Mouse (Mus musculus) left cerebral cortex, postnatal 4 days (tissue): ENCODE measurements around the gene Slc29a4. TPM values are rescaled to one million over a fixed set of nuclear protein-coding genes. Genes with fewer than 3 reads are reported as not detected.

Source experiments
- DNase-seq: peaks from one replicate; pipeline ENCODE4 v3.0.0-alpha.2; 2022
- intact Hi-C: fragments of 180-260 bp; cut with DNase I; formaldehyde crosslinking; loops from one replicate; pipeline ENCODE4 v1.15.1; 2025
- total RNA-seq, 2 experiments: library from RNA; stranded (reverse); gene quantifications; 2 replicates each; pipeline ENCODE4 v1.2.3; 2021

The Slc29a4 gene
- total RNA-seq, 2 experiments from 2014 or later, result 127 to 138 TPM

DNA sequence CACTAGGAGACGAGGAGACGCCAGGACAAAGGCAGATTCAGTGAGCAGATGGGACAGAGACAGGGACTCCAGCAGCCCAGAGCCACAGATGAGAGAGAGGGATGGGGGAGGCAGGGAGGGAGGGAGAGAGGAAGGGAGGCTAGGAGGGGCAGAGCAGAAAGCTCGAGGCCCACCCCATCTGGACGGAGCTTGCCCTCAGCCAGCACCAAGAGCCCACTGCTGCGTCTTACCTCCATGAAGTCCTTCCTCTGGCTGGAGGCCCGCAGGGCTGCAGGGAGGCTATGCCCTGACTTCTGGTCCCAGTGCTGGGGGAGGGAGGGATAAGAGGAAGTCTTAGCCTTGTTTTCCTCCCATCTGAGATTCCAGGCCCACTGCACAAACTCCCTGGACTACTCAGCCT, 34.4 kb downstream of the Slc29a4 start:
- DNase-seq, result peak; percentile 67
- intact Hi-C loops, result no loop called here

DNA sequence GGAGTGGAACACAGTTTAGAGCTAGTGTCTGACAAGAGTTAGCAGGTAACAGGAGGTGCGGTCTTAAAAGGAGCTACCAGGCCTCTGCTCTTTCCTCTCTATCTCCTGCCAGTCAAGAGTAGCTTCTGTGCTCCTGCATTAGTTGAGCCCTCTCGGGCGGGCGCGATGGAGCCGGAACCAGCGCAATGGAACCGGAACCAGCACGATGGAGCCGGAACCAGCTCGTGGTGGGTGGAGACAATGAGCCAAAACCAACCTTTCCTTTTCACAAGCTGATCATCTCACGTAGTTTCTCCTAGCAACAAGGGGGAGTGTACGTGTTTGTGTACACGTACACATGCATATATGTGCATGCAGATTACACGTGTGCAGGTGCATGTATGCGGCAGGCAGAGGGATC, 36.0 kb downstream of the Slc29a4 start:
- intact Hi-C loops, result no loop called here
- DNase-seq, result no peak

DNA sequence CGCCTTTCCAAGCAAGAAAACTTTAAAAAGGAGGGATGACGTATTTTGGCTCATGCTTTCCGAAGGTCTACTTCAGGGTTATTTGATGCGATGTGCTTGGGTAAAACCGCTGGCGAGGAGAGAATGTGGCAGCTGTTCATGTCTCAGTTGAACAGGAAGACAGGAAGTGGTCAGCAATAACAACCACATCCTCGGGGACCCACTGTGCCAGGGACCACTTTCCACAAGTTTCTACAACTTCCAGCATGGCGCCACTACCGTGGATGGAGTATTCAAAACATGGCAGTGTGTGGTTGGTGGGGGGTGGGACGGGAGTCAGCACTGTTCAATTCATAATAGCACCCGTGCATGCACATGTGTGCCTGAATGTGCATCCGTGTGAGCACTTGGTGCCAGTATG, 38.0 kb downstream of the Slc29a4 start:
- intact Hi-C loops, result no loop called here
- no peak for DNase-seq

DNA sequence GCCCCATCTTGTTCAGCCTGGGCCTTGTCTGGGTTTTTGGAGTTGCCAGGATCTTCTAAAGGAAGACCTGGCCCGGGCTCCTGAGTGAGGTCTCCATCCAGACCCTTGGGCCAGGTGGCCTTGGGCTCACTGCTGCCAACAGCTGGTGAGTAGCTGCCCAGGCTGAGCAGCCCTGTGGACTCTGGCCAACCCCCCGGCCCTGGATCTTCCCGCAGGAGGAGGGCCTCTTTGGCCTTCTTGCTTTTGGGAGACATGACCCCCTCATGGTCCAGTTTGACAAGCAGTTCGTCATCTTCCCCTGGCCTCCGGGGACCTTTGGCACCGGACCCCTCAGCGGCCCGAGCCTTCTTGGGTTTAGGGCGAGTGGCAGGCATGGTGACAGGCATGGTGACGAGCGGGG, 39.6 kb downstream of the Slc29a4 start:
- DNase-seq, result no peak
- intact Hi-C loops, result no loop called here

DNA sequence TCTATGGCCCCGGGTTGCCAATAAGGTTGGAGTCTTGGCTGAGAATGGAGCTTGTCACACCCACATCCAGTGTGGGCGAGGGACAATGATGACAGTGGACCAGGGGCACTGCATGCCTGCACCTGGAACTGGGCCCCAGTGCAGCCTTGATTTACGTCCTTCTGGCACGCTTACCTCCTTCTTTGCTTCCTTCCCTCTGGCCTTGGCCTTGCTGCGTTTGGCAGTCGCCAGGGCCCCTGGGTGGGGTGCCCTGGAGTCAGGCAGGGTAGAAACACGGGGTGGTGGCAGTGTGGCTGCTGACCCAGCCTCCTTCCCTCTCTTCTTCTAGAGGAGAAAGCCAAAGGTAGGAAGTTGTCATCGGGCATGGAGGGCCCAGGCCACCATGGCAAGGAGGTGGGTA, 47.6 kb downstream of the Slc29a4 start:
- intact Hi-C loops, result no loop called here
- no peak for DNase-seq

DNA sequence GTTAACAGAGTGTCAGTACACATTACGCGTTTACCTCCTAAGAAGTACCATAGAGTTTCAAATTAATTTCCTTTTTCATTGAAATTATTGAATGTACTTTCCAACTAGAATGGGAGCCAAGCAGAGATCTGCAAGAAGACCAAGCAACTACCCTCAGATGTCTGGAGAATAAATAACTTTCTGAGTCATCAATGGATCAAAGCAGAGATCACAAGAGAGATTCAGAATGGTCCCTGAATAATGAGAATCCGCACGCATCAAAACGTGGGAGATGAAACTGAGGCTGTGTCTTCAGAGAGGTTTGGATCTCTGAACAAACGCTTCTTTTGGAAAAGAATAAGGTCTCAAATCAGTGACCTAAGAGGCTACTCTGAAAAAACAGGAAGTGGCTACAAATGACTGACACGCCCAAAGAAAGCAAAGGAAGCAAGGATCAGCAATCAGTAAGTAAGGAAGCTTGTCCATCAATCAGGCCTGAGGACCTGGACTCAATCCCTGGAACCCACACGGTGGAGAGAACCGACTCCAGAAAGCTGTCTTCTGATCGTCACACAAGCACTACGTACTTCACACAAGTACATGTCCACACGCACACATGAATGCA, 54.8 kb downstream of the Slc29a4 start:
- intact Hi-C loops, result no loop called here
- no peak for DNase-seq

DNA sequence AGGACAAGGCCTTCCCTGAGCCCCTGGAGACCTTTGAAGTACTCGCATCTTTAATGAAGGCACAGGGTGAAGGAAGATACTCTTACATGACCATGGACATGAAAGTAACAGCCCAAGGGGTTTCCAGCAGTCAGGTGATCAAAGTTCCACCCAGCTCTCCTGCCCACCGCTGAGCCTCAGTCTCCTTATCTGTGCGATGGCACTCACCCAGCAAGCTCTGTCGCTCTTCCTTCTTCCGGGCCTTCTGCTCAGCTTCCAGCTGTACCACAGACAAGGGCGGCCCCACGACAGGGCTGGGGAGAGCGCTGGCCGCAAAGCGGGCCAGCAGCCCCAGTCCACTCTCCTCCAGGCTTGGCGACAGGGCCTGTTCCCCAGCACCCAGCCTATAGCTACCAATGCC, 57.9 kb downstream of the Slc29a4 start:
- DNase-seq, result no peak

DNA sequence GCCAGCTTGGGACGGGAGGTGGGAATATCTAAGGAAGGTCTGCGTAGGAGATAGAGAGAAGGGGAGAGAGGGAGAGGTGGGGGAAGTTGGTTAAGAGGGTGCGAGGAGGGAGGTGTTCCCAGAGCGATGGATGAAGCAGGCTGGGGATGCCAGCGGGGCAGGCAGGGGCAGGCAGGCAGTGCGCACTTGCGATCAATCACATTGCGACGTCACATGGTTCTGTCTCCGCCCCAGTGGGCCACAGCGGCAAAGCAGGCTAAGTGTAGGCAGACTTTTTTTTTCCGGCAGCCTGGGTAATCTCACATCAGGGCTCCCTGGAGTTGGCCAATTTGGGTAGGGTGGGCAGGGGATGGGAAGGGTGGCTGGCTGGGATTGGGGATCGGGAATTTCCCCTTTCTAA, 59.9 kb downstream of the Slc29a4 start:
- intact Hi-C loops, result no loop called here
- DNase-seq, result no peak

More for the DNA sequence above, 57.9 kb downstream of the Slc29a4 start:
- intact Hi-C loops, result no loop called here

DNA sequence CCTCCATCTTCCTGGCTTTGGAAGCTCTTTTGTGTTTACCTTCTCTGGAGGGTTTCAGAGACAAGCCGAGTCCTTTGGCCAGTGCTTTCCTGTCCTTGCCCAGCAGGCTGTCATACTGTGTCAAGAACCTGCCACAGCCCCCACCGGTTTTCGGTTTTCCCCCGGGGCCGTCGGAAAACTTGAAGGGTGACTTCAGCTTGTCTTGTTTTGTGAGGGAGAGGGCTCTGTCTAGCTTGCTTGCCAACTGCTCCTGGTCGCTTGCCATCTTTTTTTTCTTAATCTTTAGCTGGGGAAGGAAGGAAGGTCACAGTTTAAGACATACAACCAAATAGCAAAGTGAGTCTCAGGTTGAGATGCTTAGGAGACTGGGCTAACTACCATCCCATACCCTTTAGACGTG, 67.5 kb downstream of the Slc29a4 start:
- intact Hi-C loops, result loop anchor here (5.0 kb wide), 1 partner anchor 53 kb away; no protein-coding TSS in a partner anchor
- peak; percentile 57 for DNase-seq

DNA sequence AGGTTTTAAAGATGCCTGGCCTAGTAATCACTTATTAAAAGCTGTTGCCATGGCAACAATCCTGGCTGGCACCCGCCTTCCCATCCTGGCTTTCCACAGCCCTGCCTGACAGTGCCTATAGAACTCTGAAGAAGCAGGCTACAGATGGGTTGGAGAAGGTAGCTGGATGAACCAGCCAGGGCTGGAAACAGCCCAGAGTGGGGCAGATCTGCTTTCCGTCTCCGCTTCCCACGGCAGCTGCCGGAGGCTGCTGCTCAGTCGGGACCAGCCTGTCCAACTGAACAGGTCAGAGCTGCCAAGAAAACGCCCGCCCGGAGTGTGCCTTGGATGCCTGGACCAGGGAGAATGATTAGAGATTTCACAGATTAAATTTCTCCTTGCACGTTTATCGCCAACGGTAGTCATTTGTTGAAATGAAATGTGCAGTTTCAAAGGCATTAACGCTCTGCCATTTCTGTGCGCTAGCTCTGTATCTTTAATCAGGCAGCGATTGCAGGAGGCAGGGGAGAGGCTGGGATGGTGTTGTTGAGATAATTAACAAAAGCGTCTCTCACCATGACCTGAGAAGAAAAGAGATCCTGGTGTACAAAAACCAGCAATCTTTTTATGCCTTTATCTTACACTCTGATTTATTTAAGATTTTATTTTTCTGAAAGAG, 69.1 kb downstream of the Slc29a4 start:
- DNase-seq, result peak; percentile 95
- intact Hi-C loops, result loop anchor here (5.0 kb wide), 1 partner anchor 51 kb away; no protein-coding TSS in a partner anchor

DNA sequence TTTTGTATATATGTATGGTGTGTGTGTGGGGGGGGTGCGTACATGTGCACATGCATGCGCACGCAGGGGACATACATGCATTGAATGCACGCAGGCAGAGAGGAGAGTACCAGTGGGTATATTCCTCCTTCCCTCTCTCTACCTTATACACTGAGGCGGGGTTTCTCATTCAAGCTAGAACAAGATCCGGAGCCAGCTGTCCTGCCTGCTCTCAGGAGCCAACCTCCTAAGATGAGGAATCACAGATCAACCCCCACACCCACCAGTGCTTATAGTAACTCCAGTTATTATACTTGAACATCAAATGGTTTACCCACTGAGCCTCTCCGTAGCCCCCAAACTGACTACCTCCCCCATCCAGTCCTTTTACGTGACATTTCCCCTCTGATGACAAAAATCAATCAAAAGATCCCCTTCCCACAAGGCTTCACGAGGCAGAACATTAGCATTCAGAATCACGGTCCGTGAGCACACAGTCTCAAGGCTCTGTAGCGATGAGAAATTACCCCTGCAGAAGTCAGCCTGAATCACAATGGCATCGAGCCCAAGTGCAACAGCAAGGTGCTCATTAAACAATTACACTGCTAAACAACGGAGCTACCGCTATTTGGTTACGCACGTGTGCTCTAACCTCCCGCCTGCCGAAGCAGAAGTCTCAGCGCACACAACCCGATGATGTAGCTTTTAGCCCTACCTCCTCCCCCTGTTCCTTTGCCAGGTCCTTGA, 69.9 kb downstream of the Slc29a4 start:
- DNase-seq, result no peak
- intact Hi-C loops, result loop anchor here (5.0 kb wide), 1 partner anchor 50 kb away; no protein-coding TSS in a partner anchor

DNA sequence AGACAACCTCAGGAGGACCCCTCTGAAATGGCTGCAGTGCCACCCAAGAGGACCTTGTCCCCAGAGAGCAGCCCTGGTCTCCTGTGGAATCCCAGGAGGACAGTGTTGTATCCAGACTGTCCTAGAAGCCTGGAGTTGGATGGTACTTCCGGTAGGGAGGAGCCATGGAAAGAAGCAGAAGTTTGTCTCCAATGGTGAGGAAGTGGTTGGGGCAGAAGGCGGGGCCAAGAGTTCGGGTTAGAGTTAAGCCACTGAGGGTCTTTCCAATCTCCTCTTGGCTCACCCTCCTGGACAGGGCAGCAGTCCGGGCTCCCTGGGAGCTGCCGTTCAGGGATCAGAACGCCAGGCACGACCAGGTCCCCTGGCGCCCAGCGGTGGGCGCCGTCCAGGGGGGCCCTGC, 72.0 kb downstream of the Slc29a4 start:
- intact Hi-C loops, result loop anchor here (5.0 kb wide), 1 partner anchor 48 kb away; no protein-coding TSS in a partner anchor

DNA sequence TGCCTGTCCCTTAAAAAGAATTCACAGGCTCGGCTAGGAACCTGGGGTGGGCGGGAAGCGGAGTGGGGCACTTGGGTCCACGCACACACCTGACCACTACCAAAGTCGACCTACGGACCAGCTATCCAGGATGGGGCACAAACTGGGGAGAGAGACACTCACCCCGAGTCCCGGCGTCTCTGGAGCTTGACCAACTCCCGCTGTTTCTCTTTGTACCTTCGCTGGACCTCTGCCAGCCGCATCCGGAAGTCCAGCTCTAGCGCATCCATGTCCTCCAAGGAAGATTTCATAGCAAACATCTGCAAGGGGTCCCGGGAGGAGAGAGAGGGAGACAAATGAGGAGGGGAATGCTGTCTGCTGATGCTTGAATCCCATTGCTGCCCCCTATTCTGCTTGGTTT, 72.6 kb downstream of the Slc29a4 start:
- no peak for DNase-seq
- intact Hi-C loops, result loop anchor here (5.0 kb wide), 2 partner anchors 47 to 112 kb away; no protein-coding TSS in a partner anchor

More for the DNA sequence above, 72.0 kb downstream of the Slc29a4 start:
- DNase-seq, result no peak

DNA sequence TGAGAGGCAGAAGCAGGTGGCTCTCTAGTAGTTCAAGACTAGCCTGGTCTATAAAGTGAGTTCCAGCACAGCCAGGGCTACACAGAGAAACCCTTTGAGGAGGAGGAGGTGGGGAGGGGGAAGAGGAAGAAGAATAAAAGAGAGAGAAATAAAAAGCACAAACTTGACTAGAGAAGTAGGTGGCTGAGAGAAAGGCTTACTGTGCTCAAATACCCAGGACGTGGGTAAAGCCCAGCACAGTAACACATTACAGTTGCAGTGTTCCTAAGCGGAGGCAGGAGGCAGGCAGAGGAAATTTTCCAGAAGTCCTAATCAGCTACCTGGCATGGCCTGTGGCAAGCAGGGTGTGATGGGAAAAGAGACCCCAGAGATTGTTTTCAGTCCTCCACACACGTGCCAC, 74.4 kb downstream of the Slc29a4 start:
- no peak for DNase-seq

DNA sequence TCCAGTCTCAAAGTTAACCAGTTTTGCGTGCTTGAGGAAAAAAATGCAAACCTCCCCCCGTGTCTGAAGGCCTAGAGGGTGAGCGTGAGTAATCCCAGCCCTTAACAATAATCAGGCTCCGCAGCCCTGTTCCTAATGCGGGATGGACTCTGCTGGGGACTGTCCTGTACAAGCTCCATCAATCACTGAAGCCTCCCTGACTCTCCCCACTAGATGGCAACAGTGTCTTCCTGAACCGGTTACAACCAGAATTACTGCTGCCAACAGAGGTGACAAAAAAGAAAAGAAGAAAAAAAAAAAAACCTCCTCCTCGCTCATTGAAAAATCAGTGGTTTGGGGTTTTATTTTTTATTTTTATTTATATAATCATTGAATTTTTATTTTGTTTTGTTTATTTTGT, 75.6 kb downstream of the Slc29a4 start:
- DNase-seq, result peak; percentile 75
- intact Hi-C loops, result loop anchor here (5.0 kb wide), 1 partner anchor 109 kb away; no protein-coding TSS in a partner anchor

More for the DNA sequence above, 74.4 kb downstream of the Slc29a4 start:
- intact Hi-C loops, result loop anchor here (5.0 kb wide), 1 partner anchor 111 kb away; no protein-coding TSS in a partner anchor

DNA sequence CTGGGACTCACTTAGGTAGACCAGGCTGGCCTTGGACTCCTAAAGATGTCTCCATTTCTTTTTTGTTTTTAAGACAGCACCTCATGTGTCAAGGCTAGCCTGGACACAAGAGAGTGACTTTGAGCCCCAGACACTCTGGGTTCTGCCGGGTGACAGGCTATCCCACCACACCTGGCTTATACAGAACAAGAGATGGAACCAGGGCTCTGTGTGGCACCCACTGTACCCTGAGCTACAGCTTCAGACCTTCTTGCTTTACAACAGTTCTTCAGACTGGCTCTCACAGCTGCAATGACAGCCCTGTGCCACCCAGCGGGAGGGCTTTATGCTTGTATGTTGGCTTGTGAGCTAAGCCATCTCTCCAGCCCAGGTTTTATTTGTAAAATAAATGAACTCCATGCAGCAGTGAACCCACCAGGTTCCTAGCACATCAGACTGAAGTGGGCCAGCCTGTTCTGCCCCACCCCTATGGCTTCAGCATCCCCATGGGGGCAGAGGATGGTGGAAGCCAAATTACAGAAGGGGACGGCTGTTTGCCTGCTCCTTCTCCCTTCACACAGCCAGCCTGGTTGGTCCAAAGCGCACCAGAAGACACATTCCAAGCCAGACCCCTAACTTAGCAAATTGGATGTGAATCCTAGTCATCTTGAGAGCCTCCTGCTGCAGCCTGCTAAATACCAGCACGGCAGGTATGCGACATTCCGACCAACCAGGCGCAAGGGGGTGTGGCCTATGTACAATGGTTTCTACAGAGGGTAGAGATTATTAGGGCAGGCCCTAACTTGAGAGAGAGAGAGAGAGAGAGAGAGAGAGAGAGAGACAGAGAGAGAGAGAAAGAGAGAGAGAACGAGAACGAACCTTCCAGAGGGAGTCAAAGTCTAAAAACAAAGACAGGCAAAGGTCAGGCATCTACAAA, 76.3 kb downstream of the Slc29a4 start:
- no peak for DNase-seq
- intact Hi-C loops, result loop anchor here (5.0 kb wide), 1 partner anchor 109 kb away; no protein-coding TSS in a partner anchor

DNA sequence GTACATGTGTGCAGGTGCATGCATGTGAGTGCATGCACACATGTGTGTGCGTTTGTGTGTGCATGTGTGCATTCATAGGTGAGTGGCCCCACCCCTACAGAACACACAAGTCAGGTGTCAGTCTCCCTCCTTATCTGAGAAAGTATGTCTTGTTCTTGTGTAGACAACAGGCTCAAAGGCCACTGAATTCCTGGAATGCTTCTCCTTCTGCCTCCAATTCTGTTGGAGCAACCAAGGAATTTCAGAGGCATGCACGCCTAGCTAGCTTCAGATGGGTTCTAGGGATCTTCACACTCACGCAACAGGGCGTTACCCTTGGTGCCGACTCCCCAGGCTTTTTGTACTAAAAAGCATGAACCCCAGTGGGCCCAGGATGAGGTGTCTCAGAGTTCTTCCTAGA, 77.3 kb downstream of the Slc29a4 start:
- no peak for DNase-seq
- intact Hi-C loops, result loop anchor here (5.0 kb wide), 1 partner anchor 108 kb away; no protein-coding TSS in a partner anchor

DNA sequence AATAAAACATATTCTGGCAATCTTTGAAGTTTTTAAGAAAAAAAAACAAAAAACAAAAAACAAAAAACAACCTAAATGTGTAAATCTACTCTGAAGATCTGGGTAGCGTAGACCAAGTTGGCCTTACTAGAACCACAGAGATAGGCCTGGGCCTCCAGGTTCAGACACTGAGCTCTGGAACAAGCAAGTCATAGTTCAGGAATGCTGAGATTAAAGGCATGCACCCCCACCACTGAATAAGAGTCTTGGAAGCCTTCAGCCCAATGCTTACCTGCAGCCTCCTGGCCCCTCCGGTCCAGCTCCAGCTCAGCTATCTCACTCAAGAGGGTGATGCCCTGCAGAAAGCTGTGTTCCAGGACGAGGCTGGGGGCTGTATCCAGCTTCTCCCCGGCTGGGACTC, 78.7 kb downstream of the Slc29a4 start:
- no peak for DNase-seq
- intact Hi-C loops, result no loop called here

DNA sequence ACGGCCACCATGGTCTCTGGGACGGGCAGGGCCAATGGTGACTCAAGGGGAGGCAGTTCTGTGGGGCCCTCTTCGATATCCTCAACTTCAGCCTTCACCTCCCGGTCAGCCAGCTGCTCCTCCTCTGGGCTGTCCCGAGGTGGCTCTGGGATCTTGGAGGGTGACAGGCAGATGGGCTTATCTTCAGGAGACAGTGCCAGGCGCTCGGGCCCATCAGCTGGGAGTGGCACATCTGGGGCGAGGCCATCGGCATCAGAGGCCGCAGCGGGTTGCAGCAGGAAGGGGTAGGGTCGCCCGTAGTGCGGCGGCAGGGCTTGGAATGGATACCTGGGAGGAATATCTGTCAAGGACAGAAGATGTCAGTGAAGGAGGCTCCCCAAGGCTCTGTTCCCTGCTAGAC, 79.7 kb downstream of the Slc29a4 start:
- intact Hi-C loops, result no loop called here
- DNase-seq, result no peak
